Mouse (Mus musculus): ENCODE data around the gene Dnal1. TPM values are rescaled to one million over a fixed set of nuclear protein-coding genes. Genes with fewer than 3 reads are reported as not detected.

The Dnal1 gene
- polyA plus RNA-seq, 1 experiment from 2014 or later: 0.42 TPM

- WGBS (ENCODE audit: insufficient replicate concordance): 73% methylated on average over 14 of the region's 14 CpGs
- peak overlapping the region; percentile 77 for H3K27ac ChIP-seq (ENCODE audit: low read length)
- peak; percentile 57 for ATAC-seq (ENCODE audit: low read depth)
- peaks cover 29% of the 10 kb centered on the region for H3K4me1 ChIP-seq (ENCODE audit: control insufficient read depth, low read depth, low read length)
- no peaks in the 10 kb centered on the region for H3K9me3 ChIP-seq (replicated peaks; ENCODE audit: control insufficient read depth, low read length)
- peak overlapping the region; percentile 17 for H3K4me2 ChIP-seq (ENCODE audit: low read depth, low read length)
- peaks cover 54% of the 10 kb centered on the region for H3K36me3 ChIP-seq (ENCODE audit: control insufficient read depth, insufficient read depth)
- H3K9ac ChIP-seq (ENCODE audit: low read depth, low read length): peak overlapping the region; percentile 13; the same call in 1 of the 2 replicates
- 0 out of 2 replicates have a peak overlapping the region, but pooled peaks have one; percentile 2 for H3K4me3 ChIP-seq (ENCODE audit: low read depth, low read length)
- H3K27me3 ChIP-seq (ENCODE audit: control insufficient read depth, insufficient read depth, low read depth, low read length): no peaks in the 10 kb centered on the region
Measured at GRCm38 (mm10) chr12:84161616-84162433, 47.7 kb downstream of the Dnal1 start.

GRCm38 (mm10) chr12:84163133-84163532 is 49.0 kb downstream of the Dnal1 start:
- Histone ChIP-seq H3K4me1 (ENCODE audit: control insufficient read depth, low read depth, low read length) (peaks cover 32% of the 10 kb centered on the region), H3K27me3 (ENCODE audit: control insufficient read depth, insufficient read depth, low read depth, low read length) (no peaks in the 10 kb centered on the region), H3K4me2 (ENCODE audit: low read depth, low read length) (no peak overlapping the region), H3K9ac (ENCODE audit: low read depth, low read length) (no peak overlapping the region), H3K9me3 (replicated peaks; ENCODE audit: control insufficient read depth, low read length) (no peaks in the 10 kb centered on the region), H3K36me3 (ENCODE audit: control insufficient read depth, insufficient read depth) (peaks cover 45% of the 10 kb centered on the region), H3K4me3 (ENCODE audit: low read depth, low read length) (no peak overlapping the region), H3K27ac (ENCODE audit: low read length) (peak overlapping the region; percentile 29; the same call in 1 of the 2 replicates)
- 65% methylated on average over 9 of the region's 9 CpGs for WGBS (ENCODE audit: insufficient replicate concordance)
- no peak for ATAC-seq (ENCODE audit: low read depth)

- ATAC-seq (ENCODE audit: low read depth): no peak
- 85% methylated on average over 11 of the region's 11 CpGs for WGBS (ENCODE audit: insufficient replicate concordance)
- H3K4me3 ChIP-seq (ENCODE audit: low read depth, low read length): no peak overlapping the region
- no peak overlapping the region for H3K4me2 ChIP-seq (ENCODE audit: low read depth, low read length)
- no peak overlapping the region for H3K9ac ChIP-seq (ENCODE audit: low read depth, low read length)
- H3K9me3 ChIP-seq (replicated peaks; ENCODE audit: control insufficient read depth, low read length): no peaks in the 10 kb centered on the region
- H3K27ac ChIP-seq (ENCODE audit: low read length): peak overlapping the region; percentile 29; the same call in 1 of the 2 replicates
- H3K4me1 ChIP-seq (ENCODE audit: control insufficient read depth, low read depth, low read length): peaks cover 32% of the 10 kb centered on the region
- peaks cover 43% of the 10 kb centered on the region for H3K36me3 ChIP-seq (ENCODE audit: control insufficient read depth, insufficient read depth)
- H3K27me3 ChIP-seq (ENCODE audit: control insufficient read depth, insufficient read depth, low read depth, low read length): no peaks in the 10 kb centered on the region
Measured at GRCm38 (mm10) chr12:84163586-84164110, 49.5 kb downstream of the Dnal1 start.

- Histone ChIP-seq H3K36me3 (ENCODE audit: control insufficient read depth, insufficient read depth) (peaks cover 37% of the 10 kb centered on the region), H3K9ac (ENCODE audit: low read depth, low read length) (no peak overlapping the region), H3K4me1 (ENCODE audit: control insufficient read depth, low read depth, low read length) (peaks cover 29% of the 10 kb centered on the region), H3K9me3 (replicated peaks; ENCODE audit: control insufficient read depth, low read length) (no peaks in the 10 kb centered on the region), H3K4me2 (ENCODE audit: low read depth, low read length) (no peak overlapping the region), H3K4me3 (ENCODE audit: low read depth, low read length) (no peak overlapping the region), H3K27me3 (ENCODE audit: control insufficient read depth, insufficient read depth, low read depth, low read length) (no peaks in the 10 kb centered on the region), H3K27ac (ENCODE audit: low read length) (peak overlapping the region; percentile 42; the same call in 1 of the 2 replicates)
- 63% methylated on average over 8 of the region's 8 CpGs for WGBS (ENCODE audit: insufficient replicate concordance)
- no peak for ATAC-seq (ENCODE audit: low read depth)
Measured at GRCm38 (mm10) chr12:84165631-84166373, 51.6 kb downstream of the Dnal1 start.

- Histone ChIP-seq H3K4me2 (ENCODE audit: low read depth, low read length) (no peak overlapping the region), H3K4me1 (ENCODE audit: control insufficient read depth, low read depth, low read length) (peaks cover 36% of the 10 kb centered on the region), H3K36me3 (ENCODE audit: control insufficient read depth, insufficient read depth) (peaks cover 59% of the 10 kb centered on the region), H3K4me3 (ENCODE audit: low read depth, low read length) (no peak overlapping the region), H3K9me3 (replicated peaks; ENCODE audit: control insufficient read depth, low read length) (no peaks in the 10 kb centered on the region), H3K27ac (ENCODE audit: low read length) (no peak overlapping the region), H3K9ac (ENCODE audit: low read depth, low read length) (no peak overlapping the region), H3K27me3 (ENCODE audit: control insufficient read depth, insufficient read depth, low read depth, low read length) (no peaks in the 10 kb centered on the region)
- ATAC-seq (ENCODE audit: low read depth): no peak
- 84% methylated on average over 10 of the region's 10 CpGs for WGBS (ENCODE audit: insufficient replicate concordance)
Measured at GRCm38 (mm10) chr12:84170610-84171009, 56.4 kb downstream of the Dnal1 start.

- ATAC-seq (ENCODE audit: low read depth): no peak
- Histone ChIP-seq H3K36me3 (ENCODE audit: control insufficient read depth, insufficient read depth) (peaks cover 51% of the 10 kb centered on the region), H3K9ac (ENCODE audit: low read depth, low read length) (no peak overlapping the region), H3K9me3 (replicated peaks; ENCODE audit: control insufficient read depth, low read length) (no peaks in the 10 kb centered on the region), H3K27me3 (ENCODE audit: control insufficient read depth, insufficient read depth, low read depth, low read length) (no peaks in the 10 kb centered on the region), H3K4me1 (ENCODE audit: control insufficient read depth, low read depth, low read length) (peaks cover 48% of the 10 kb centered on the region), H3K4me3 (ENCODE audit: low read depth, low read length) (no peak overlapping the region), H3K4me2 (ENCODE audit: low read depth, low read length) (no peak overlapping the region), H3K27ac (ENCODE audit: low read length) (no peak overlapping the region)
- WGBS (ENCODE audit: insufficient replicate concordance): 84% methylated on average over 3 of the region's 3 CpGs
Measured at GRCm38 (mm10) chr12:84172216-84172615, 58.0 kb downstream of the Dnal1 start.

- Histone ChIP-seq H3K27me3 (ENCODE audit: control insufficient read depth, insufficient read depth, low read depth, low read length) (no peaks in the 10 kb centered on the region), H3K4me3 (ENCODE audit: low read depth, low read length) (no peak overlapping the region), H3K4me1 (ENCODE audit: control insufficient read depth, low read depth, low read length) (peaks cover 54% of the 10 kb centered on the region), H3K9ac (ENCODE audit: low read depth, low read length) (no peak overlapping the region), H3K36me3 (ENCODE audit: control insufficient read depth, insufficient read depth) (peaks cover 50% of the 10 kb centered on the region), H3K9me3 (replicated peaks; ENCODE audit: control insufficient read depth, low read length) (no peaks in the 10 kb centered on the region), H3K27ac (ENCODE audit: low read length) (no peak overlapping the region), H3K4me2 (ENCODE audit: low read depth, low read length) (no peak overlapping the region)
- no peak for ATAC-seq (ENCODE audit: low read depth)
- WGBS (ENCODE audit: insufficient replicate concordance): 94% methylated on average over 17 of the region's 17 CpGs
Measured at GRCm38 (mm10) chr12:84172862-84173261, 58.7 kb downstream of the Dnal1 start.

- Histone ChIP-seq H3K27me3 (ENCODE audit: control insufficient read depth, insufficient read depth, low read depth, low read length) (no peaks in the 10 kb centered on the region), H3K9me3 (replicated peaks; ENCODE audit: control insufficient read depth, low read length) (no peaks in the 10 kb centered on the region), H3K4me2 (ENCODE audit: low read depth, low read length) (no peak overlapping the region), H3K4me1 (ENCODE audit: control insufficient read depth, low read depth, low read length) (peaks cover 59% of the 10 kb centered on the region), H3K9ac (ENCODE audit: low read depth, low read length) (peak overlapping the region; percentile 27), H3K4me3 (ENCODE audit: low read depth, low read length) (no peak overlapping the region), H3K36me3 (ENCODE audit: control insufficient read depth, insufficient read depth) (peaks cover 48% of the 10 kb centered on the region), H3K27ac (ENCODE audit: low read length) (peak overlapping the region; percentile 97)
- 87% methylated on average over 13 of the region's 13 CpGs for WGBS (ENCODE audit: insufficient replicate concordance)
- no peak for ATAC-seq (ENCODE audit: low read depth)
Measured at GRCm38 (mm10) chr12:84173309-84173915, 59.2 kb downstream of the Dnal1 start.
